Mouse (Mus musculus): ENCODE measurements around the gene Nhej1. TPM values are rescaled to one million over a fixed set of nuclear protein-coding genes. Genes with fewer than 3 reads are reported as not detected.

Nhej1 gene
- polyA plus RNA-seq, 1 experiment from 2014 or later, result 8.8 TPM

- Histone ChIP-seq H3K4me3 (ENCODE audit: low read length) (no peak overlapping the region), H3K9me3 (replicated peaks; ENCODE audit: control insufficient read depth, low read length) (no peaks in the 10 kb centered on the region), H3K36me3 (ENCODE audit: control insufficient read depth, insufficient read depth) (peaks cover 43% of the 10 kb centered on the region), H3K9ac (ENCODE audit: low read length) (no peak overlapping the region), H3K4me1 (ENCODE audit: control insufficient read depth, insufficient read depth, low read length) (peaks cover 8% of the 10 kb centered on the region; the same call in 1 of the 2 replicates), H3K27ac (ENCODE audit: low read length) (no peak overlapping the region), H3K27me3 (ENCODE audit: control insufficient read depth, insufficient read depth, low read length) (no peaks in the 10 kb centered on the region), H3K4me2 (ENCODE audit: low read depth, low read length) (no peak overlapping the region)
- no peak for ATAC-seq (replicated peaks; ENCODE audit: extremely low read depth, insufficient read depth, low FRiP score)
- WGBS, result 73% methylated on average over 7 of the region's 7 CpGs
Observed at GRCm38 (mm10) chr1:75147411-75148135, 22.6 kb upstream of the Nhej1 start.

- no peak overlapping the region for H3K4me3 ChIP-seq (ENCODE audit: low read length)
- no peak overlapping the region for H3K4me2 ChIP-seq (ENCODE audit: low read depth, low read length)
- no peaks in the 10 kb centered on the region for H3K9me3 ChIP-seq (replicated peaks; ENCODE audit: control insufficient read depth, low read length)
- H3K27me3 ChIP-seq (ENCODE audit: control insufficient read depth, insufficient read depth, low read length), result no peaks in the 10 kb centered on the region
- H3K4me1 ChIP-seq (ENCODE audit: control insufficient read depth, insufficient read depth, low read length), result peaks cover 13% of the 10 kb centered on the region
- no peak for ATAC-seq (replicated peaks; ENCODE audit: extremely low read depth, insufficient read depth, low FRiP score)
- no peak overlapping the region for H3K9ac ChIP-seq (ENCODE audit: low read length)
- H3K36me3 ChIP-seq (ENCODE audit: control insufficient read depth, insufficient read depth), result peaks cover 43% of the 10 kb centered on the region
- H3K27ac ChIP-seq (ENCODE audit: low read length), result no peak overlapping the region
- 94% methylated on average over 3 of the region's 3 CpGs for WGBS
Observed at GRCm38 (mm10) chr1:75145589-75145988, 20.6 kb upstream of the Nhej1 start.

GRCm38 (mm10) chr1:75142301-75143261 lies 17.6 kb upstream of the Nhej1 start, which contains the start of the genes Cnppd1 and Retreg2:
Gene Cnppd1, minus strand, starts transcription at chr1:75142711.
Gene Retreg2, plus strand, starts transcription at chr1:75142778.
- peaks cover 50% of the 10 kb centered on the region for H3K36me3 ChIP-seq (ENCODE audit: control insufficient read depth, insufficient read depth)
- H3K4me2 ChIP-seq (ENCODE audit: low read depth, low read length), result peak within 1 kb of the TSS; percentile 94
- peak within 1 kb of the TSS; percentile 77 for H3K9ac ChIP-seq (ENCODE audit: low read length)
- no peaks in the 10 kb centered on the region for H3K27me3 ChIP-seq (ENCODE audit: control insufficient read depth, insufficient read depth, low read length)
- under 1% methylated on average over 90 of the region's 91 CpGs for WGBS
- H3K27ac ChIP-seq (ENCODE audit: low read length), result peak within 1 kb of the TSS; percentile 81
- peaks cover 17% of the 10 kb centered on the region for H3K4me1 ChIP-seq (ENCODE audit: control insufficient read depth, insufficient read depth, low read length)
- H3K9me3 ChIP-seq (replicated peaks; ENCODE audit: control insufficient read depth, low read length), result no peaks in the 10 kb centered on the region
- ATAC-seq (replicated peaks; ENCODE audit: extremely low read depth, insufficient read depth, low FRiP score), result peak; percentile 89
- H3K4me3 ChIP-seq (ENCODE audit: low read length), result peak within 1 kb of the TSS; percentile 59

- peaks cover 47% of the 10 kb centered on the region for H3K36me3 ChIP-seq (ENCODE audit: control insufficient read depth, insufficient read depth)
Observed at GRCm38 (mm10) chr1:75141486-75142190, 16.6 kb upstream of the Nhej1 start.

DNA sequence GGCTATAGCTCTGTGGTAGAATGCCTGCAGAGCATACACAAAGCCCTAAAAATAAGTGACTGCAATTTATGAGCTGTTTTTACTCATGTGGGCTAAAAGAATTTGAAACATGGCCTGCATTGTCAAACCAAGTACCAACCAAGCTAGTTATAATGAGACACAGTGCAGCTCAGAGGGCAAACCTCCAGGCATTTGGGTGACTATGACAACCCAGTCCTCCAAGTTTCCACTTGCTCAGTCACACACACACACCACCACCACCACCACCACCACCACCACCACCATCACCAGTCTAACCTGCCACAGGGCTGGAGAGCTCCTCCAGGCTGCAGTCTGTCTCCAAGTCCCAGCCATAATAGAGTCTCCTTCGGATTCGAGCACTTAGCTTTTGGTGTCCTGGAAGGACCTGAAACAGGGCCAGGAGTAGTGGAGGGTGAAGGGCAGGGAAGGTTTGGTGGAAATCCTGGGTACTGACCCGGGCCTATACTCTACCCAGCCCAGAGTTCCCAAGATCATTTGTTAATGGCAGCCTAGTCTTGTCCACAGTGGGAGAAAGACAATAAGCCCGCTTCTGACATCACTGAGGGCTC lies 15.7 kb upstream of the Nhej1 start:
- no peak for ATAC-seq (replicated peaks; ENCODE audit: extremely low read depth, insufficient read depth, low FRiP score)

More at GRCm38 (mm10) chr1:75141486-75142190, 16.6 kb upstream of the Nhej1 start:
- H3K4me1 ChIP-seq (ENCODE audit: control insufficient read depth, insufficient read depth, low read length), result peaks cover 17% of the 10 kb centered on the region
- no peaks in the 10 kb centered on the region for H3K27me3 ChIP-seq (ENCODE audit: control insufficient read depth, insufficient read depth, low read length)
- H3K9me3 ChIP-seq (replicated peaks; ENCODE audit: control insufficient read depth, low read length), result no peaks in the 10 kb centered on the region
- peak; percentile 49 for ATAC-seq (replicated peaks; ENCODE audit: extremely low read depth, insufficient read depth, low FRiP score)
- peak overlapping the region; percentile 94 for H3K4me2 ChIP-seq (ENCODE audit: low read depth, low read length)
- H3K27ac ChIP-seq (ENCODE audit: low read length), result peak overlapping the region; percentile 81
- peak overlapping the region; percentile 77 for H3K9ac ChIP-seq (ENCODE audit: low read length)
- under 1% methylated on average over 52 of the region's 53 CpGs for WGBS
- H3K4me3 ChIP-seq (ENCODE audit: low read length), result peak overlapping the region; percentile 59

DNA sequence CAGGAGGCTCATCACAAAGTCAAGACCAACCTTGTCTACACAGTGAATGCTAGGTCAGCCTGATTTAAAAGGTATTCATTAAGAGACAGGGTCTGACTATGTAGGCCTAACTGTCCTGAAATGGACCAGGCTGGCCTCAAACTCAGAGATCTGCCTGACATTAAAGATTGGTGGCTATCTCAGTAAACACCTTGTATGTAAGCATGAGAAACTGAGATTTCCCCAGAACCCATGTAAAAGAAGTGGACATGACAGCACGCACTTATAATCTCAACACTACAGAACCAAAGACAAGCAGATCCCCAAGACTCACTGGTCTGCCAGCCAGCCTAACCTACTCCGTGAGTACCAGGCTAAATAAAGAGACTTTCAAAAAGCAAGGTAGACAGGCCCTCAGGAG lies 13.4 kb upstream of the Nhej1 start:
- no peak for ATAC-seq (replicated peaks; ENCODE audit: extremely low read depth, insufficient read depth, low FRiP score)
- Histone ChIP-seq H3K9me3 (replicated peaks; ENCODE audit: control insufficient read depth, low read length) (no peaks in the 10 kb centered on the region), H3K36me3 (ENCODE audit: control insufficient read depth, insufficient read depth) (peaks cover 31% of the 10 kb centered on the region), H3K4me1 (ENCODE audit: control insufficient read depth, insufficient read depth, low read length) (peaks cover 12% of the 10 kb centered on the region), H3K4me3 (ENCODE audit: low read length) (no peak overlapping the region), H3K27me3 (ENCODE audit: control insufficient read depth, insufficient read depth, low read length) (no peaks in the 10 kb centered on the region), H3K27ac (ENCODE audit: low read length) (no peak overlapping the region), H3K4me2 (ENCODE audit: low read depth, low read length) (no peak overlapping the region), H3K9ac (ENCODE audit: low read length) (no peak overlapping the region)
- 92% methylated on average over 2 of the region's 2 CpGs for WGBS

More for the DNA sequence above, 15.7 kb upstream of the Nhej1 start:
- Histone ChIP-seq H3K4me3 (ENCODE audit: low read length) (peak overlapping the region; percentile 59), H3K9ac (ENCODE audit: low read length) (peak overlapping the region; percentile 77), H3K27me3 (ENCODE audit: control insufficient read depth, insufficient read depth, low read length) (no peaks in the 10 kb centered on the region), H3K4me1 (ENCODE audit: control insufficient read depth, insufficient read depth, low read length) (peaks cover 17% of the 10 kb centered on the region), H3K9me3 (replicated peaks; ENCODE audit: control insufficient read depth, low read length) (no peaks in the 10 kb centered on the region), H3K36me3 (ENCODE audit: control insufficient read depth, insufficient read depth) (peaks cover 46% of the 10 kb centered on the region), H3K27ac (ENCODE audit: low read length) (peak overlapping the region; percentile 81), H3K4me2 (ENCODE audit: low read depth, low read length) (peak overlapping the region; percentile 94)
- WGBS, result 47% methylated on average over 4 of the region's 4 CpGs

DNA sequence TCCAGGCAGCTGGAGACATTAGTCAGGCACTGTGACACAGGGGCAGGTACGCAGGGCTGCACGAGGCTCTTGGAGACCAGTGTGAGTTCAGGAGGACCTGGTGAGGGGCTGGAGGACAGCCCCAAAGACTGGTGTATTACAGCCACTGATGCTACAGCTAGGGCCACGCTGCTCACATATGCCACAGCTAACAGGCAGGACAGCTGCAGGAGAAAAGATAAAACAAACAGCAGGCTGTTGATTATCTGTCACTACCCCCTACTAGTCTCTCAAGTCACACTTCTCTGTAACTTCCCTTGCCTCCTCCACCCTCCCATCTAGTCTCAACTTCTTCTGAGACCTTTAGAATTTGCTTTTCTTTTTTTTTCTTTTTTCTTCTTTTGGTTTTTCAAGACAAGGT lies 11.7 kb upstream of the Nhej1 start:
- peaks cover 9% of the 10 kb centered on the region for H3K4me1 ChIP-seq (ENCODE audit: control insufficient read depth, insufficient read depth, low read length)
- H3K36me3 ChIP-seq (ENCODE audit: control insufficient read depth, insufficient read depth), result peaks cover 31% of the 10 kb centered on the region
- ATAC-seq (replicated peaks; ENCODE audit: extremely low read depth, insufficient read depth, low FRiP score), result no peak
- no peak overlapping the region for H3K4me3 ChIP-seq (ENCODE audit: low read length)
- H3K27me3 ChIP-seq (ENCODE audit: control insufficient read depth, insufficient read depth, low read length), result no peaks in the 10 kb centered on the region
- H3K4me2 ChIP-seq (ENCODE audit: low read depth, low read length), result no peak overlapping the region
- 35% methylated on average over 3 of the region's 3 CpGs for WGBS
- no peak overlapping the region for H3K27ac ChIP-seq (ENCODE audit: low read length)
- no peak overlapping the region for H3K9ac ChIP-seq (ENCODE audit: low read length)
- no peaks in the 10 kb centered on the region for H3K9me3 ChIP-seq (replicated peaks; ENCODE audit: control insufficient read depth, low read length)

- ATAC-seq (replicated peaks; ENCODE audit: extremely low read depth, insufficient read depth, low FRiP score), result no peak
- H3K4me3 ChIP-seq (ENCODE audit: low read length), result no peak overlapping the region
- no peaks in the 10 kb centered on the region for H3K9me3 ChIP-seq (replicated peaks; ENCODE audit: control insufficient read depth, low read length)
- peaks cover 31% of the 10 kb centered on the region for H3K36me3 ChIP-seq (ENCODE audit: control insufficient read depth, insufficient read depth)
- no peaks in the 10 kb centered on the region for H3K27me3 ChIP-seq (ENCODE audit: control insufficient read depth, insufficient read depth, low read length)
- peaks cover 9% of the 10 kb centered on the region for H3K4me1 ChIP-seq (ENCODE audit: control insufficient read depth, insufficient read depth, low read length)
- no peak overlapping the region for H3K9ac ChIP-seq (ENCODE audit: low read length)
- H3K27ac ChIP-seq (ENCODE audit: low read length), result no peak overlapping the region
- WGBS, result 65% methylated on average over 6 of the region's 6 CpGs
- no peak overlapping the region for H3K4me2 ChIP-seq (ENCODE audit: low read depth, low read length)
Observed at GRCm38 (mm10) chr1:75136293-75136692, 11.3 kb upstream of the Nhej1 start.
